In the genomic region with DNA sequence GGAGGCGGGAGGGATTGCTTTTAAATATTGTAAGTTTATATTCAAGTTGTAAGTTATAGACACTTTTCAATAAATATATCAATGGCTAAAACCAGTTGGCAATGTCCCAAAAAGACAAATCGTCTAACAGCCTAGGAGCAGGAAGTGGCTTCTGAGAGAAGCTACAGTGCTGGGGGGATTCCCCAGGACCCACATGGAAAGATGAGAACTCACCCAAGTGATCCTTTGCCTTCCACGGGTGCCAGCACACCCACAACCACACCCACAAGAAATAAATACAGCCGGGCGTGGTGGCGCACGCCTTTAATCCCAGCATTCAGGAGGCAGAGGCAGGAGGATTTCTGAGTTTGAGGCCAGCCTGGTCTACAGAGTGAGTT, we compare ENCODE assay signal across 12 mouse cellular contexts. TPM values are rescaled to one million over a fixed set of nuclear protein-coding genes. Genes with fewer than 3 reads are reported as not detected.
DNase-seq lines count a peak whose midpoint lies in the region; ATAC-seq and TF ChIP-seq lines count a peak whose summit lies in the region.
"Had no signal": no experiment of that assay in that cellular context is flagged by ENCODE, and none has a peak within 500 bp of the region (broad histone marks: within the 10 kb centered on the region; RNA-seq: fewer than 3 reads in every experiment).

No protein-coding gene starts in this region.

- H3K27ac ChIP-seq in heart, embryonic 12.5 days (ENCODE audit: poor library complexity, severe bottlenecking) = no peak overlapping the region
- no peak overlapping the region for H3K27ac ChIP-seq in lung, embryonic 15.5 days
- peak overlapping the region; percentile 10; the same call in 1 of the 2 replicates for H3K27ac ChIP-seq in ES-E14 (ENCODE audit: insufficient read depth, low read depth, low read length, poor library complexity, severe bottlenecking)
- H3K27ac ChIP-seq in limb, embryonic 12.5 days = peak overlapping the region; percentile 35; the same call in 1 of the 2 replicates
- H3K27ac ChIP-seq: liver, embryonic 12.5 days had no signal

- peaks cover 7% of the 10 kb centered on the region; the same call in 1 of the 2 replicates for H3K9me3 ChIP-seq in heart, embryonic 12.5 days (replicated peaks)
- no peaks in the 10 kb centered on the region for H3K9me3 ChIP-seq in lung, embryonic 15.5 days
- no peaks in the 10 kb centered on the region for H3K9me3 ChIP-seq in ES-E14 (ENCODE audit: control insufficient read depth, insufficient read depth, low read depth, low read length)
- H3K9me3 ChIP-seq in limb, embryonic 12.5 days = no peaks in the 10 kb centered on the region
- H3K9me3 ChIP-seq: liver, embryonic 12.5 days had no signal

- peak overlapping the region; percentile 62; the same call in 1 of the 2 replicates for H3K4me2 ChIP-seq in heart, embryonic 12.5 days
- peak overlapping the region; percentile 17; the same call in 1 of the 2 replicates for H3K4me2 ChIP-seq in lung, embryonic 15.5 days
- H3K4me2 ChIP-seq in limb, embryonic 12.5 days = peak overlapping the region; percentile 42
- H3K4me2 ChIP-seq: liver, embryonic 12.5 days had no signal

- ATAC-seq in heart, embryonic 12.5 days (ENCODE audit: insufficient number of reproducible peaks, low FRiP score) = no peak
- no peak for ATAC-seq in lung, embryonic 15.5 days (ENCODE audit: borderline replicate concordance, extremely low read depth, low FRiP score, low TSS enrichment)
- ATAC-seq in limb, embryonic 12.5 days (ENCODE audit: insufficient number of reproducible peaks, insufficient read depth, low FRiP score, low TSS enrichment, low read depth) = no peak
- ATAC-seq: liver, embryonic 12.5 days had no signal

- peaks cover 14% of the 10 kb centered on the region; the same call in 1 of the 2 replicates for H3K36me3 ChIP-seq in heart, embryonic 12.5 days
- H3K36me3 ChIP-seq in lung, embryonic 15.5 days = no peaks in the 10 kb centered on the region
- no peaks in the 10 kb centered on the region for H3K36me3 ChIP-seq in ES-E14 (ENCODE audit: control insufficient read depth, insufficient read depth, low read length, poor library complexity, severe bottlenecking)
- peaks cover 8% of the 10 kb centered on the region; the same call in 1 of the 2 replicates for H3K36me3 ChIP-seq in limb, embryonic 12.5 days
- H3K36me3 ChIP-seq: liver, embryonic 12.5 days had no signal

- no peak for DNase-seq in heart, adult 8-10 months (ENCODE audit: low spot score)
- DNase-seq in lung, adult 2 months = no peak
- no peak for DNase-seq in ES-E14 (ENCODE audit: low read depth, low spot score)
- no peak for DNase-seq in cerebellum, adult 11-12 months
- DNase-seq in adrenal gland, postnatal 14 days = no peak
- DNase-seq: adrenal gland, adult 8-10 months; kidney, postnatal 36 days; layer of hippocampus, postnatal 36 days had no signal

- peaks cover 13% of the 10 kb centered on the region for H3K4me1 ChIP-seq in heart, embryonic 12.5 days (replicated peaks)
- H3K4me1 ChIP-seq in lung, embryonic 15.5 days = peaks cover 5% of the 10 kb centered on the region
- no peaks in the 10 kb centered on the region for H3K4me1 ChIP-seq in lung, adult 2 months (ENCODE audit: control insufficient read depth, insufficient read depth, low read length)
- H3K4me1 ChIP-seq in ES-E14 (ENCODE audit: control insufficient read depth in 2 of 2, insufficient read depth in 2 of 2, low read length in 2 of 2, poor library complexity in 1 of 2) = peaks cover 6 to 10% of the 10 kb centered on the region in 2 experiments; a peak in 2 of 4 replicates
- peaks cover 19% of the 10 kb centered on the region for H3K4me1 ChIP-seq in limb, embryonic 12.5 days (replicated peaks)

- no peak for TF ChIP-seq POLR2A in lung, adult 2 months (IDR thresholded peaks at IDR 0.05; ENCODE audit: borderline replicate concordance, extremely low read depth, low read depth, low read length)

- in situ Hi-C loops in ES-E14 (cut with MboI; ENCODE audit: low sequenced_read_pairs in 2 of 2, unreplicated experiment in 2 of 2) = loop anchor here (25.0 kb wide), 1 partner anchor 167 kb away; no protein-coding TSS in a partner anchor

- no peak for TF ChIP-seq CTCF in lung, adult 2 months (IDR thresholded peaks at IDR 0.05; ENCODE audit: insufficient read depth, low read length)

- H3K9ac ChIP-seq in heart, embryonic 12.5 days = no peak overlapping the region
- H3K9ac ChIP-seq in lung, embryonic 15.5 days = no peak overlapping the region
- H3K9ac ChIP-seq in ES-E14 (ENCODE audit: insufficient read depth, low read depth, low read length, poor library complexity, severe bottlenecking) = no peak overlapping the region
- H3K9ac ChIP-seq in limb, embryonic 12.5 days (replicated peaks) = no peak overlapping the region
- H3K9ac ChIP-seq: liver, embryonic 12.5 days had no signal

- H3K27me3 ChIP-seq in heart, embryonic 12.5 days (replicated peaks) = no peaks in the 10 kb centered on the region
- H3K27me3 ChIP-seq in lung, embryonic 15.5 days = no peaks in the 10 kb centered on the region
- H3K27me3 ChIP-seq in limb, embryonic 12.5 days = no peaks in the 10 kb centered on the region
- H3K27me3 ChIP-seq: liver, embryonic 12.5 days had no signal

- WGBS in heart, embryonic 12.5 days = 82% methylated on average over 7 of the region's 7 CpGs
- 78% methylated on average over 7 of the region's 7 CpGs for WGBS in lung, embryonic 15.5 days
- 76% methylated on average over 7 of the region's 7 CpGs for WGBS in lung, adult 2 months
- WGBS in limb, embryonic 12.5 days = 84% methylated on average over 7 of the region's 7 CpGs

- H3K4me3 ChIP-seq in heart, embryonic 12.5 days = no peak overlapping the region
- no peak overlapping the region for H3K4me3 ChIP-seq in lung, embryonic 15.5 days
- H3K4me3 ChIP-seq in lung, adult 2 months (replicated peaks; ENCODE audit: extremely low read depth, low read depth, low read length) = no peak overlapping the region
- H3K4me3 ChIP-seq in ES-E14 (ENCODE audit: insufficient read depth in 1 of 2, low read depth in 1 of 2, low read length in 2 of 2, poor library complexity in 1 of 2, severe bottlenecking in 1 of 2) = peak overlapping the region in 1 of 2 experiments; percentile 49; a peak in 1 of 4 replicates
- H3K4me3 ChIP-seq in limb, embryonic 12.5 days (replicated peaks) = no peak overlapping the region
- H3K4me3 ChIP-seq: liver, embryonic 12.5 days had no signal

TF ChIP-seq in ES-E14, 5 proteins besides CTCF, POLR2A, EP300 and RAD21:
- no peak for TF ChIP-seq ZC3H11A (IDR thresholded peaks at IDR 0.05; ENCODE audit: borderline replicate concordance, low read depth, low read length)
- TF ChIP-seq CHD2 (IDR thresholded peaks at IDR 0.05; ENCODE audit: low read depth, low read length) = no peak
- TF ChIP-seq ZNF384 (IDR thresholded peaks at IDR 0.05; ENCODE audit: low read depth, low read length) = no peak
- no peak for TF ChIP-seq MAFK (IDR thresholded peaks at IDR 0.05; ENCODE audit: insufficient read depth, low read depth, low read length)
- no peak for TF ChIP-seq HCFC1 (IDR thresholded peaks at IDR 0.05; ENCODE audit: borderline replicate concordance, insufficient read depth, low read length)

RNA-seq across cellular contexts. Expression of gene Atp9a, which starts 47.2 kb away (rescaled TPM):
- 15.7 and 16.1 TPM in 2 replicates for polyA plus RNA-seq in heart, embryonic 12.5 days (2016; fragmentation: Nextera tagmentation; extraction: Ambion mirVana)
- total RNA-seq in heart, adult 8-10 months (2022) = 10 to 100 TPM; 53.2 to 63.6 (median 56.8) TPM
- polyA plus RNA-seq in lung, embryonic 15.5 days (2015; fragmentation: Nextera tagmentation; extraction: Ambion mirVana) = 14.3 and 14.9 TPM in 2 replicates
- 72.9 and 74.9 TPM in 2 replicates for polyA plus RNA-seq in lung, adult 2 months (2012; rRNA removed)
- 41.5 and 84.5 TPM in 2 replicates for total RNA-seq in ES-E14 (2012; rRNA removed)
- polyA plus RNA-seq in limb, embryonic 12.5 days (2016; fragmentation: Nextera tagmentation; extraction: Ambion mirVana) = 16.1 and 21.2 TPM in 2 replicates
- total RNA-seq in adrenal gland, postnatal 14 days (2021) = 64.8 and 68.9 TPM in 2 replicates

Comparison
In these comparisons a context has a peak if more than half of its experiments do, and no peak if none do; other contexts are left out.
1. H3K27ac ChIP-seq: peak in ES-E14 (single experiment) and limb, embryonic 12.5 days (single experiment); none in heart, embryonic 12.5 days (single experiment) and lung, embryonic 15.5 days (single experiment).
2. Peak in every context shown above with its lines, with median percentiles within 50 percentile points of each other: H3K4me2 ChIP-seq.